Mouse (Mus musculus): Measurements from ENCODE around the gene Cct3. TPM values are rescaled to one million over a fixed set of nuclear protein-coding genes. Genes with fewer than 3 reads are reported as not detected.

The Cct3 gene
- 249 and 260 TPM in 2 replicates for polyA plus RNA-seq (2015; fragmentation: Nextera tagmentation; extraction: Ambion mirVana)

DNA sequence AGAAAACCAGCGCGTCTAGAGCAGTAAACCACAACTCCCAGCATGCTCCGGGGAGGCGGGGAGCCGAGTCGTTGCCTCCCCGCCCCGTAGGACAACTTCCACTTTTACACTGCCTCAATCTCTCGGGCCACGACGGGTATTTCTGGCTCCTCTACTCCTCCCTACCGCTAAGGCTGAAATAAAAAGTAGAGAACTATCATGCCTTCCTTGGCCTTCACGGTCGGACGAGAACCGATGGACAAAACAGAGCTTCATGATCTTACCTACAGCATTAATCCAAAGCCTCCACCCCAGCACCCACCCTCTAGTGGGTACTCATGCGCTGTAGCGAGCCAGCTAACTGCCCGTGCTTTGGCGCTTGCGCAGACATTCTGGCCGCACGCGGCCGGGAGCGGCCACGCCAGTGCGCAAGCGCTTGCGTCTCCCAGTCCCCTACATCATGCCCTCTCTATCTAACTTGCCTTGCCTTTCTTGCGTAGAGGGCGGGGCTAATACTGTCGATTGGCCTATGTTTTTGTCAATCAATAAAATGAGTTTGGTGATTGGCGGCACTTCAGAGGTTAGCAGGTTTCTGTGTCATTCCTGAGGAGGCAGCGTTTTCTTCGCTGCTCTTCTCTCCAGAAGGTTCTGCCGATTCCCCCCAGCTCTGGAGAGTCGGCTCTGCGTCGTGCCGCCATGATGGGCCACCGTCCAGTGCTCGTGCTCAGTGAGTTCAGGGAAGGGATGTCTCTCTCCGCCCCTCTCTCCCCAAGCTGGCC is at the start of gene Cct3, which contains the start of gene Tsacc:
Cct3 (plus strand) TSS at position 556 of the 758 bp plus-strand sequence.
Tsacc (minus strand) TSS at position 439 of the 758 bp plus-strand sequence.

DNA sequence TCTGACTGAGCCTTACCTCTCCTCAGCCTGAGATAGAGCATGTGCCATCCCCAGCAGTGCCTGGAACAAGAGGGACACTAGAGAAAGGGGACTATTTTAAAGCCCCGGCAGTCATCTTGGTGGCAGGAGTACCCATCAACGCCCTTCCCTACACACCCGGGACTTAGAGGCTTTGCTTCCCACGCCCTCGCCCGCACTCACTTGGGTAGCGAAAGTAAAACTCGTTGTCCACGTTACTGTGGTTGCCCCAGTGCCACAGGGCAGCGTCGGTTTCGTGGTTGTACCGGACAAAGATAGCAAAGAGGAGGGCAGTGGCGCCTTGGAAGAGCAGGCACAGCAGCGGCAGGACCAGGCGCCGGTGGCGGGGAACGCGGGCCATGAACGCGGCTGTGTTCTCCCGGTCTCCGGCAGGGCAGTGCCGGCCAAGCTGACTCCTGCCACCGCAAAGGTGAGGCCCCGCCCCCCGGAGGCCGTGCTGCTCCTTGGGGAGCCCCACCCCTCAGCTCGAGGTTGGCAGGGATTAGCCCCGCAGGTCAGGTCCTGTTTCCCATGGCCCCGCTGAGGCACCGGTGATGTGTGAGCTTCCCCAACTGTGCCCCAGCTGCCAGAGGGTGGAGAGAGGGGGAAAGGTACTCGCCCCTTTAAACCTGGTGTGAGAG is 42.5 kb upstream of the Cct3 start, which contains the start of gene Rhbg:
Rhbg (minus strand) TSS at position 442 of the 659 bp plus-strand sequence.

DNA sequence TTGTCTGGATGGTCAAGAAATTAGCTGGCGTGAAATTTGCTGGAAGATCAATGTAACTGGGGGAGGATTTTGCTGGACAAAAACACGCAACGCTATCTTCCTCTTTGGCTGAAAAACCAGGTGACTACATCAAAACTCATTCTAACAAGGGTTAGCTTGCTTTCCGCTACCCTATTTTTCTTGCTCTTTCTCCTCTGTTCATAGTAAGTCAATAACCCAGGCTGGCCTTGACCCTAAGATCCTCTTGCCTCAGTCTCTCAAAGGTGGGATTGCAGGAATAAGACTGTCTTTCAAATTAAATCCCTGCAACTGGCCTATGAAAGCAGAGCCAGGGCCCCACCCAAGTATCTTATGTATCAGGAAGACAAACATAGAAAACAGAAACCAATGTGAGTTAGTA is 9.8 kb upstream of the Cct3 start, which contains the start of gene Gm38392:
Gm38392 (minus strand) TSS at position 101 of the 400 bp plus-strand sequence.

DNA sequence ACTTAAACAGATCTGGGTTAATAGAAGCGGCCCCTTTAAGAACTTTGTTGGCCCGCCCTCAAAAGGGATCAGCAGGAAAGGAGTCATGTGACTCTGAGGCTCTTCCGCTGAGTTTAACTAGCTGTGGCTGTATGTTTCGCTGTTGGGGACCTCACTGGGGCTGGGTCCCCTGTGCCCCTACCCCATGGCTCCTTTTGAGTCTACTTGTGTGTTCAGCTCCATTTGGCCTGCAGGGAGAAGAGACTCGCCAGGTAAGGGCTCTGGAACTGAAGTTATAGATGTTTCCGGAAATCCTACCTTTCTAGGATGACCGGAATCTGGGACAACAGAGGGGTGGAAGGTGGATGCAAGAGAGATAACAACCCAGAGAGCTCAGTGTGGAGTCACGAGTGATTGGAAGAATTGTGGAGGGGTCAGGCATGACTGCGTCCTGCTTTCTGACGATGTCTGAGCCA is 28.1 kb downstream of the Cct3 start, which contains the start of gene Glmp:
Glmp (plus strand) TSS at position 73 of the 455 bp plus-strand sequence.

DNA sequence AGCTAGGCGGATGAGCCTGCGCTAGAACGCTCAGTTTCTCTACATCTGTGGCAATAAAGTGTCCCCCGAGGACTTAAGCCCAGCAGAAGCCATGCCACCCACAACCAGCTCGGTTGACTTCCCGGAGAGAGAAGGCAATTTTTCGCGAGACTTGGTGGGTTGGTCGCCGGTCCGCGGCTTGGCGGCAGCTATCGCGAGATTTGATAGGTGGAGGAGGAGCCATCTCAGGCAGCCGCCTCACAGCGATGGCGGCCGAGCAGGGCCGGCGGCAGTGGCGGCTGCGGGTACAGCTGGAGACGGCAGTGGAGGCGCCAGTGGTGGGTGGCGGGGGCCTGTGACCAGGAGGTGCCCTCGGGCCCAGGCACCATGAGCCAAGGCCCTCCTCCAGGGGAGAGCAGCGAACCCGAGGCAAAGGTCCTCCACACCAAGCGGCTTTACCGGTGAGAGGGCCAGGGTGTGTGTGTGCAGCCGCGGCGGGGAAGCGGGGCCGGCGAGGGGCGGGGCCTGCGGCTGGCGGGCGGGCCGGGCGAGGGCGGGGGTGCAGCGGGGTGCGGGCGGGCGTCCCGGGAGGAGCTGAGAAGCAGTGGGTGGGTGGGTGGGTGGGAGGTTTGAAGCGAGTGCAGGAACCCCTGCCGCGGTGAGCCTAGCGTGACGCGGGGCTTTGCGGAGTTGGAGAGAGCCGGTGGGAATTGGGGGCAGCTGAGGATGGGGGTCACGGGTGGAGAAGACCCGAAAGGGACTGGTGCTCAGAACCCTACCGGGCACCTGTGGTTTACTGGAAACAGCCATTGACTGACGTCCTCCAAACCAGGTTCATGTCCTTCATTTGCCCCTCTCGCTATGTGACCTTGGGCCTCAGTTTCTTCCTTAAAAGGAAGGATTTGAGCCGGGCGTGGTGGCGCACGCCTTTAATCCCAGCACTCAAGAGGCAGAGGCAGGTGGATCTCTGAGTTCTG is 39.4 kb downstream of the Cct3 start, which contains the start of the genes Tmem79 and Smg5:
Tmem79 (minus strand) TSS at position 91 of the 956 bp plus-strand sequence.
Smg5 (plus strand) TSS at position 203 of the 956 bp plus-strand sequence.

DNA sequence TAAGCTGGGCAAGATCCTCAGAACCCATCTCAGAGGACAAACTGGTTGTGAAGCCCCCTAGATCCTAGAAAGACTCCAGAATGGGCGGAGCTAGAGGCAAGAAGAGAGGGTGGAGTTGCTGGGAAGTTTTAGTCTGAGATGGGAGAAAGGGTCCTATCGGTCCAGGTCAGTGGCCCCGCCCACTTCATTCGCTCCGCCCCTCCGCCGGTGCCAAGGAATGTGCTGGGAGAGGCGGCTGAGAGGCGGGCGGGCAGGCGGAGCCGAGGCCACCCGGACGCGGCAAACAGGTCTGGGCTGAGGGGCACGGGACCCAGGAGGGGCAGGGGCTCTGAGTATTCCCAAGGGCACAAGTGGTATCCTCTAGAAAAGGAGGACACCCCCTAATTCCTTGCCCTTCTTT is 67.4 kb downstream of the Cct3 start, which contains the start of gene Paqr6:
Paqr6 (plus strand) TSS at position 248 of the 400 bp plus-strand sequence.

Other genes with a start within 250 kb of the Cct3 start
- 106 and 125 TPM in 2 replicates for gene Naxe, start 238.6 kb upstream of the Cct3 start, polyA plus RNA-seq (2015; fragmentation: Nextera tagmentation; extraction: Ambion mirVana)
- not detected in 2 replicates for gene Ttc24, start 218.8 kb upstream of the Cct3 start, polyA plus RNA-seq (2015; fragmentation: Nextera tagmentation; extraction: Ambion mirVana)
- 5.1 and 5.8 TPM in 2 replicates for gene Iqgap3, start 215.1 kb upstream of the Cct3 start, polyA plus RNA-seq (2015; fragmentation: Nextera tagmentation; extraction: Ambion mirVana)
- 63.1 and 70.4 TPM in 2 replicates for gene Mef2d, start 154.7 kb upstream of the Cct3 start, polyA plus RNA-seq (2015; fragmentation: Nextera tagmentation; extraction: Ambion mirVana)
- 1.3 TPM in 1 of 2 replicates, not detected in the other for gene Rhbg, start 42.4 kb upstream of the Cct3 start, polyA plus RNA-seq (2015; fragmentation: Nextera tagmentation; extraction: Ambion mirVana)
- 0.13 TPM in 1 of 2 replicates, not detected in the other for gene Gm38392, start 9.9 kb upstream of the Cct3 start, polyA plus RNA-seq (2015; fragmentation: Nextera tagmentation; extraction: Ambion mirVana)
- gene Tsacc, start 117 bp upstream of the Cct3 start, polyA plus RNA-seq (2015; fragmentation: Nextera tagmentation; extraction: Ambion mirVana), result 15.6 and 19.1 TPM in 2 replicates
- 94.0 and 119 TPM in 2 replicates for gene Glmp, start 27.9 kb downstream of the Cct3 start, polyA plus RNA-seq (2015; fragmentation: Nextera tagmentation; extraction: Ambion mirVana)
- gene Tmem79, start 39.0 kb downstream of the Cct3 start, polyA plus RNA-seq (2015; fragmentation: Nextera tagmentation; extraction: Ambion mirVana), result 1.2 and 2.7 TPM in 2 replicates
- 20.1 and 21.9 TPM in 2 replicates for gene Smg5, start 39.1 kb downstream of the Cct3 start, polyA plus RNA-seq (2015; fragmentation: Nextera tagmentation; extraction: Ambion mirVana)
- 2.0 and 2.7 TPM in 2 replicates for gene Paqr6, start 67.5 kb downstream of the Cct3 start, polyA plus RNA-seq (2015; fragmentation: Nextera tagmentation; extraction: Ambion mirVana)
- not detected in 2 replicates for gene Bglap3, start 75.6 kb downstream of the Cct3 start, polyA plus RNA-seq (2015; fragmentation: Nextera tagmentation; extraction: Ambion mirVana)
- not detected in 2 replicates for gene Bglap2, start 81.6 kb downstream of the Cct3 start, polyA plus RNA-seq (2015; fragmentation: Nextera tagmentation; extraction: Ambion mirVana)
- gene Bglap, start 87.3 kb downstream of the Cct3 start, polyA plus RNA-seq (2015; fragmentation: Nextera tagmentation; extraction: Ambion mirVana), result not detected in 2 replicates
- gene Pmf1, start 113.2 kb downstream of the Cct3 start, polyA plus RNA-seq (2015; fragmentation: Nextera tagmentation; extraction: Ambion mirVana), result 48.7 and 61.8 TPM in 2 replicates
- gene Slc25a44, start 128.0 kb downstream of the Cct3 start, polyA plus RNA-seq (2015; fragmentation: Nextera tagmentation; extraction: Ambion mirVana), result 7.8 and 9.0 TPM in 2 replicates
- gene Sema4a, start 164.1 kb downstream of the Cct3 start, polyA plus RNA-seq (2015; fragmentation: Nextera tagmentation; extraction: Ambion mirVana), result 1.8 and 3.0 TPM in 2 replicates
- 374 and 437 TPM in 2 replicates for gene Lmna, start 212.8 kb downstream of the Cct3 start, polyA plus RNA-seq (2015; fragmentation: Nextera tagmentation; extraction: Ambion mirVana)
- gene Mex3a, start 235.3 kb downstream of the Cct3 start, polyA plus RNA-seq (2015; fragmentation: Nextera tagmentation; extraction: Ambion mirVana), result 2.9 TPM in 2 replicates

Measured in skeletal muscle tissue, postnatal 0 days (tissue).